Mouse (Mus musculus) thymus, postnatal 25 days (tissue): ENCODE results near the gene Mob2.

Source experiments
- DNase-seq: peaks from one replicate; pipeline ENCODE4 v3.0.0; 2022

The Mob2 gene

GRCm38 (mm10) chr7:142077138-142077537, 16.3 kb upstream of the Mob2 start:
- DNase-seq, result no peak

- DNase-seq, result no peak
Observed at GRCm38 (mm10) chr7:142074146-142074886, 13.5 kb upstream of the Mob2 start.

DNA sequence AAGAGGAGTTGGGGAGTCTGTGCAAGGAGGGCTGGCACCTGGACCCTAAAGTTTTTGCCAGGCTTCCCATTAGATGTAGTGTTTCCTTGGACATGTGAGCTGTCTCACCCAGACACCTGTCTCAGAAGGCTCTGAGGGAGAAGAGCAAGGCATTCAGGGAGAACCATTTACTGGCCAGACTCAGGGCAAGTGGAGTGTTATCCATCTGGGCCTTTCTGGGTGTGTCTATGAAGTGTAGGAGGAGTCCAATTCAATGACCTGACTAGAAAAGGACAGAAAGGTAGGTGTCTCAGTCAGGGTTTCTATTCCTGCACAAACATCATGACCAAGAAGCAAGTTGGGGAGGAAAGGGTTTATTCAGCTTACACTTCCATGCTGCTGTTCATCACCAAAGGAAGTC, 10.9 kb upstream of the Mob2 start:
- DNase-seq, result no peak

GRCm38 (mm10) chr7:142071212-142071578, 10.3 kb upstream of the Mob2 start:
- no peak for DNase-seq

GRCm38 (mm10) chr7:142070458-142071211, 9.8 kb upstream of the Mob2 start:
- DNase-seq, result peak; percentile 63

DNA sequence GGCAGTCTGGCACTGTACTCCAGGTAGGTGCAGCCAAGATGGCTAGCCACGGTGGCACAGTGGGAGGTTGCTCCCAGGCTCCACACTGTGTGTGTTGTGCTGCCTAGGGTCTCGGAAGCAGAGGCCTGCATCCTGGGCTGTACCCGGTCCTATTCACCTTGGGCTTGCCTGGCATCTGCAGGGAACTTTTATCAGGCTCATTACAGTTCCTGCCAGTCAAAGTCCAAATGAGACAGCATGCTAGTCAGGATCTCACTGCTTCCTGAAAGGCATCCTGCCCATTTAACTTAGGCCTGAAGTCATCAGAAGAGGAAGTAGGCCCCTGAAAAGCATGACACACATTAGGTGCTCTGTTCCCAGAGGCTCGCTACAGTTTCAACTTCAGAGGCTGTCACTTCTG, 7.6 kb upstream of the Mob2 start:
- no peak for DNase-seq

- no peak for DNase-seq
Observed at GRCm38 (mm10) chr7:142060185-142060930, 507 bp downstream of the Mob2 start.

- DNase-seq, result no peak
Observed at GRCm38 (mm10) chr7:142059024-142059423, 1.8 kb downstream of the Mob2 start.

GRCm38 (mm10) chr7:142057121-142057520, 3.7 kb downstream of the Mob2 start:
- DNase-seq, result no peak

- peak; percentile 12 for DNase-seq
Observed at GRCm38 (mm10) chr7:142056601-142057061, 4.2 kb downstream of the Mob2 start.

- no peak for DNase-seq
Observed at GRCm38 (mm10) chr7:142055431-142055830, 5.4 kb downstream of the Mob2 start.

- no peak for DNase-seq
Observed at GRCm38 (mm10) chr7:142050536-142050935, 10.3 kb downstream of the Mob2 start.

GRCm38 (mm10) chr7:142045932-142046331, 14.9 kb downstream of the Mob2 start:
- no peak for DNase-seq

GRCm38 (mm10) chr7:142045344-142045743, 15.5 kb downstream of the Mob2 start:
- no peak for DNase-seq

- DNase-seq, result no peak
Observed at GRCm38 (mm10) chr7:142040756-142041155, 20.1 kb downstream of the Mob2 start.

- DNase-seq, result peak; percentile 53
Observed at GRCm38 (mm10) chr7:142037553-142038170, 23.2 kb downstream of the Mob2 start.

- no peak for DNase-seq
Observed at GRCm38 (mm10) chr7:142035048-142035811, 25.6 kb downstream of the Mob2 start.

DNA sequence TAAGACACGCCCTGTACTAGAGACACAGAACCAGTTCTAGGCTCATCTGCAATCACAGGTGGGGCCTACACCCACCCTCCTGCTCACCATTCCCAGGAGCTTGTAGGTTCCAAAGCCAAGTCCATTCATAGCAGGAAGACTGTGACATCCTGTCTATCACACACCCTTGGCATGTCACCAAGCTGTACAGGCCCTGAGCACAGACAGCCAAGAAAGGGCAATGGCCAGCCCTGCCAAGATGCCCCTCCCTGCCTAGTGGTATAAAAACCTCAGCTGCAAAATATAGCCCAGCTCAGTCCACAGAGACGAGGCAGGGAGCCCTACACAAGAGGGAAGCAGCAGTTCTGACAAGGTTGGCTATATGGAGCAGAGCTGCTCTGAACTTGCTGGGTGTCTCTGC, 26.7 kb downstream of the Mob2 start:
- DNase-seq, result no peak

- DNase-seq, result no peak
Observed at GRCm38 (mm10) chr7:142030073-142030472, 30.8 kb downstream of the Mob2 start.

- no peak for DNase-seq
Observed at GRCm38 (mm10) chr7:142025926-142026325, 34.9 kb downstream of the Mob2 start.

- DNase-seq, result no peak
Observed at GRCm38 (mm10) chr7:142025196-142025595, 35.7 kb downstream of the Mob2 start.

- no peak for DNase-seq
Observed at GRCm38 (mm10) chr7:142020827-142021226, 40.0 kb downstream of the Mob2 start.
